Mouse (Mus musculus) spleen, adult 2 months (tissue): Measurements from ENCODE around the gene Mptx1. TPM values are rescaled to one million over a fixed set of nuclear protein-coding genes. Genes with fewer than 3 reads are reported as not detected.
"Not testable (repeated sequence)": the region's sequence is repeated elsewhere in the genome, so short reads cannot be mapped to it uniquely, and the experiment has no call there.

ENCODE experiments used
- DNase-seq, 2 experiments: peaks; one replicate each; pipeline versions ENCODE4 v3.0.0 to v3.0.0-alpha.2; 2012 to 2021; ENCODE audit warnings: low spot score in 2 of 2, low read depth in 1 of 2
- H3K27ac ChIP-seq: fragments of 200-500 bp; 2 replicates; pipeline ENCODE4 v1.5.1; 2012; ENCODE audit warnings: low read length, inconsistent platforms; ENCODE audit not compliant: insufficient read depth
- H3K27me3 ChIP-seq: fragments of 200-500 bp; 2 replicates; pipeline ENCODE4 v1.6.1; 2012; ENCODE audit warnings: mild to moderate bottlenecking, moderate library complexity, low read length, inconsistent platforms; ENCODE audit not compliant: control insufficient read depth, insufficient read depth
- H3K36me3 ChIP-seq: fragments of 200-500 bp; 2 replicates; pipeline ENCODE4 v1.6.1; 2012; ENCODE audit warnings: mild to moderate bottlenecking, low read length, inconsistent platforms; ENCODE audit not compliant: control insufficient read depth, insufficient read depth
- H3K4me1 ChIP-seq: fragments of 200-500 bp; 2 replicates; pipeline ENCODE4 v1.6.1; 2011; ENCODE audit warnings: inconsistent platforms; ENCODE audit not compliant: control insufficient read depth, insufficient read depth, insufficient read length
- H3K4me3 ChIP-seq: fragments of 200-500 bp; 2 replicates; pipeline ENCODE4 v1.5.1; 2011; ENCODE audit warnings: mild to moderate bottlenecking, inconsistent platforms; ENCODE audit not compliant: insufficient read depth, insufficient read length; ENCODE audit errors: extremely low read depth
- CTCF ChIP-seq: fragments of 200-500 bp; IDR thresholded peaks from 2 replicates; pipeline ENCODE4 v1.5.1; 2011; ENCODE audit warnings: mild to moderate bottlenecking, inconsistent platforms; ENCODE audit not compliant: insufficient read depth, insufficient read length, insufficient replicate concordance; ENCODE audit errors: extremely low read depth
- POLR2A ChIP-seq: fragments of 200-500 bp; IDR thresholded peaks from 2 replicates; pipeline ENCODE4 v1.6.1; 2011; ENCODE audit warnings: low read depth, low read length, inconsistent platforms
- WGBS: fragments of 180-500 bp; shearing (Covaris S2); methylation state at CpG from one replicate; pipeline ENCODE4 v1.1.7; 2018; 5-methylcytosine and 5-hydroxymethylcytosine counted together
- polyA plus RNA-seq: library from polyadenylated mRNA; depleted of rRNA; stranded (reverse); fragments of >200 nt; gene quantifications from 2 replicates; pipeline ENCODE4 v1.2.3, GENCODE M21; 2012; rRNA removed

Mptx1 gene
- not detected in 2 replicates for polyA plus RNA-seq

- no peaks in the 10 kb centered on the region for H3K36me3 ChIP-seq
- H3K27ac ChIP-seq = no peak within 1 kb of the TSS
- TF ChIP-seq POLR2A (no peak), CTCF (no peak)
- no peaks in the 10 kb centered on the region for H3K4me1 ChIP-seq
- no peak within 1 kb of the TSS for H3K4me3 ChIP-seq
- no peaks in the 10 kb centered on the region for H3K27me3 ChIP-seq
- DNase-seq = no peak
Observed at GRCm38 (mm10) chr1:174330218-174330617, at the start of gene Mptx1. TSS of gene Mptx1 (plus strand) at chr1:174330518.

DNA sequence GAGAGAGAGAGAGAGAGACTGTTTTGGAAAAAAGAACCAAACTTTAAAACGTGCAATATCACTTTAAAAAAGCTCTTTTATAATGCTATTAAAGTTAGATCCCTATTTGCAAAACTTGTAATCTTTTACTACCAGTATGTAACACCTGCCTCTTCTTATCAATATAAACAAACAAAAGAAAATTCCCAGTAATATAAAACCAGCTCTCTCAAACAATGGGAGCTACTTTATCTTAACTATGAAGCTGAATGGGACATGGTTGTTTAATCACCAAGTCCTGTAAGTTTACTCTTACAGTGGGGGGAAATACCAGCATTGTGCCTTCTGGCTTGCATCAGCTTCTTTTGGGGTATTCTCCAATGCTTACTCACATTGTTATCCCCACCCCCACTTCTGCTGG is 27.2 kb upstream of the Mptx1 start:
- no peaks in the 10 kb centered on the region for H3K27me3 ChIP-seq
- no peaks in the 10 kb centered on the region for H3K4me1 ChIP-seq
- no peak overlapping the region for H3K27ac ChIP-seq
- TF ChIP-seq CTCF (no peak), POLR2A (no peak)
- no peaks in the 10 kb centered on the region for H3K36me3 ChIP-seq
- H3K4me3 ChIP-seq = no peak overlapping the region
- no peak for DNase-seq
- WGBS = 74% methylated on average over 1 of the region's 1 CpGs

- 26% methylated on average over 2 of the region's 2 CpGs for WGBS
- no peak overlapping the region for H3K4me3 ChIP-seq
- H3K27ac ChIP-seq = no peak overlapping the region
- DNase-seq = no peak
- H3K27me3 ChIP-seq = no peaks in the 10 kb centered on the region
- H3K4me1 ChIP-seq = no peaks in the 10 kb centered on the region
- TF ChIP-seq POLR2A (no peak), CTCF (no peak)
- no peaks in the 10 kb centered on the region for H3K36me3 ChIP-seq
Observed at GRCm38 (mm10) chr1:174317308-174317707, 13.0 kb upstream of the Mptx1 start.

DNA sequence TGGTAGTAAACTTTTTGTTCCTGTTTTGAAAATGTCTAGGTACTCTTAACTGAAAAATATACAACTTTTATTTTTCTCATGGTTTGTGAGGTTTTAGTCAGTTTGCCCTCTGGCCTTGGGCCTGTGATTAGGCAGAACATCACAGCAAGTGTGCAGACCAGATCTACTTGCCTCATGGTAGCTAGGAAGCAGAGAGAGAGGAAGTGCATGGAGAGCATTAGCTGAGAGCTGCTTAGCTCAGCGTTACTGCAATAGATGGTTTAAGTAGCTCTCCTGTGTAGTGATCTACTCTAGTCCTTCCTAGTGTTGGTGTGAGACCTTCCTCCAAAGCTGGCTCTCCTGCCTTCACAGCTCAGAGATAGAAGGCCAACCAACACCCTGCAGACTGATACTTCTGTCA is 23.3 kb downstream of the Mptx1 start:
- not testable (repeated sequence) for H3K4me3 ChIP-seq, H3K27ac ChIP-seq, DNase-seq, H3K27me3 ChIP-seq, H3K4me1 ChIP-seq, H3K36me3 ChIP-seq
- 11% methylated on average over 1 of the region's 1 CpGs for WGBS

DNA sequence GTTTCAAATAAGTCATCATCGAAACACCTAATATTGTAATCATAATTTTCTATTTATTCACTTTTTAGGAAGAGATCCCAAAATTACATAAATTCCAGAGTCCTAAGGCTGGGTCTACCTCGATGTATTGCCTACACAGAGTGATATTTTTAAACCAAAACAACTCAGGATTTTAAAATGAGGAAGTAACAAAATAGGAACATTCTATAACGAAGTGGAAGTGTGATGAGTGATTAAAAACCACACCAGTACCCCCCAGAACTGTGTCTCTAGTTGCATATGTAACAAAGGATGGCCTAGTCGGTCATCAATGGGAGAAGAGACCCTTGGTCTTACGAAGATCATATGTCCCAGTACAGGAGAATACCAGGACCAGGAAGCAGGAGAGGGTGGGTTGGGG is 24.3 kb downstream of the Mptx1 start:
- no peak for DNase-seq
- H3K36me3 ChIP-seq = no peaks in the 10 kb centered on the region
- no peak overlapping the region for H3K27ac ChIP-seq
- H3K4me1 ChIP-seq = no peaks in the 10 kb centered on the region
- no peak overlapping the region for H3K4me3 ChIP-seq
- TF ChIP-seq CTCF (no peak), POLR2A (no peak)
- WGBS = 24% methylated on average over 5 of the region's 5 CpGs
- H3K27me3 ChIP-seq = no peaks in the 10 kb centered on the region

DNA sequence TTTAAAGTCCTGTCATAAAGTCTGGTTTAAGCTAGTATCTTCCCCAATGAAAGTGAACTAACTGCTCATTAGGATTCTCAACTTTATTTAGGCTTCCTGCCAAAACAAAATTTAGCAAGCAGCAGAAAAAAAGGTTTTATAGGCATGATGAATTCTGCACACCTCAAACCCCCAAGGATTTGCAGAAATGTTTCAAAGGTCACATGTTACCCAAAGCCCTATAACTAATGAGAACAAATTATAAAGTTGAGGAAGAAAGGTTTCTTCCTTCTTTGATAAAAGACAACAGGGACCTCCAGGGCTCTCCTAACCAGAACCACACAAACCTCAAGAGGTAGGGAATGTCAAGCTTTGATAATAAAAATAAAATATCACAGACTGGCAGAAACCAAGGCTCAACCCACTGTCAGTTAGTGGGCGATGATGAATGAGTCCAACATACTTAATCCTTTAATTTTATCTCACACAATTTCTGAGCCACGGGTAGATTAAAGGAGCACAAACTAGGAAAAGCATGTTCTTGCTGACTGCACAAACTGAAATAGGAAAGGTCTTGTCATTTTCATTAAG is 34.6 kb downstream of the Mptx1 start, which contains the start of gene Olfr417:
Gene Olfr417, plus strand, starts transcription at position 241 of the 570 bp plus-strand sequence.
- 17% methylated on average over 2 of the region's 2 CpGs for WGBS
- Histone ChIP-seq H3K27me3 (no peaks in the 10 kb centered on the region), H3K27ac (no peak within 1 kb of the TSS), H3K36me3 (no peaks in the 10 kb centered on the region), H3K4me1 (no peaks in the 10 kb centered on the region), H3K4me3 (no peak within 1 kb of the TSS)
- no peak for TF ChIP-seq CTCF
- no peak for TF ChIP-seq POLR2A
- DNase-seq = no peak

DNA sequence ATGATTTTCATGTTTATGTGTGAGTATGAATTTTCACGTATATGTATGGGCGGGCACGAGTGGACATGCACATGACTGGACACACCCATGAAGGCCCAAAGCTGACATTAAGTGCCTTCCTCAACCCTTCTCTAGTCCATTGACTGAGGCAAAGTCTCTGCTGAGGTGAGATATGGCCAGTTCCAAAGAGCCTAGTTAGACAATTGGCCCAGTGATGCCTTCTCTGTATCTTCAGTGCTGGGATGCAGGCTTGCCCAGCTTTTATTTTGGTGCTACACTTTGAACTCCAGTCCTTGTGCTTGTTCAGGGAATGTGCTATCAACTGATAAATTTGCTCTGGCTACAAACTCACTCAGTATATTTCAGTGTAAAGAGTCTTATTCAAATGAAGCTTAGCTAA is 43.5 kb downstream of the Mptx1 start:
- WGBS = 90% methylated on average over 3 of the region's 3 CpGs
- no peak overlapping the region for H3K27ac ChIP-seq
- no peaks in the 10 kb centered on the region for H3K27me3 ChIP-seq
- TF ChIP-seq CTCF (no peak), POLR2A (no peak)
- no peak overlapping the region for H3K4me3 ChIP-seq
- no peak for DNase-seq
- no peaks in the 10 kb centered on the region for H3K4me1 ChIP-seq
- no peaks in the 10 kb centered on the region for H3K36me3 ChIP-seq

Other genes starting within 250 kb of the Mptx1 start
- not detected in 2 replicates for gene Olfr429, start 246.2 kb upstream of the Mptx1 start, polyA plus RNA-seq
- gene Olfr427, start 233.6 kb upstream of the Mptx1 start, polyA plus RNA-seq = not detected in 2 replicates
- gene Olfr231, start 209.4 kb upstream of the Mptx1 start, polyA plus RNA-seq = not detected in 2 replicates
- gene Olfr424, start 199.0 kb upstream of the Mptx1 start, polyA plus RNA-seq = not detected in 2 replicates
- not detected in 2 replicates for gene Olfr420, start 174.9 kb upstream of the Mptx1 start, polyA plus RNA-seq
- 2.4 and 3.2 TPM in 2 replicates for gene Spta1, start 157.7 kb upstream of the Mptx1 start, polyA plus RNA-seq
- not detected in 2 replicates for gene Olfr419, start 78.5 kb upstream of the Mptx1 start, polyA plus RNA-seq
- gene Olfr417, start 34.6 kb downstream of the Mptx1 start, polyA plus RNA-seq = not detected in 2 replicates
- gene Olfr248, start 60.5 kb downstream of the Mptx1 start, polyA plus RNA-seq = not detected in 2 replicates
- 0.12 and 0.14 TPM in 2 replicates for gene Olfr414, start 93.5 kb downstream of the Mptx1 start, polyA plus RNA-seq
- gene Olfr220, start 111.6 kb downstream of the Mptx1 start, polyA plus RNA-seq = not detected in 2 replicates
- gene Fmn2, start 171.3 kb downstream of the Mptx1 start, polyA plus RNA-seq = 0.04 and 0.06 TPM in 2 replicates